Mouse (Mus musculus) c-Kit-positive CD71-positive TER-119-positive erythroid progenitor cells, embryonic 14.5 days (primary cell): ENCODE results near the gene Chd9.

ENCODE experiments used
- DNase-seq: peaks from one replicate; pipeline ENCODE4 v3.0.0-alpha.2; 2013; ENCODE audit warnings: low spot score

Chd9 gene

GRCm38 (mm10) chr8:90839725-90840714 is 11.9 kb downstream of the Chd9 start:
- no peak for DNase-seq

- no peak for DNase-seq
Measured at GRCm38 (mm10) chr8:90841321-90841720, 13.2 kb downstream of the Chd9 start.

DNA sequence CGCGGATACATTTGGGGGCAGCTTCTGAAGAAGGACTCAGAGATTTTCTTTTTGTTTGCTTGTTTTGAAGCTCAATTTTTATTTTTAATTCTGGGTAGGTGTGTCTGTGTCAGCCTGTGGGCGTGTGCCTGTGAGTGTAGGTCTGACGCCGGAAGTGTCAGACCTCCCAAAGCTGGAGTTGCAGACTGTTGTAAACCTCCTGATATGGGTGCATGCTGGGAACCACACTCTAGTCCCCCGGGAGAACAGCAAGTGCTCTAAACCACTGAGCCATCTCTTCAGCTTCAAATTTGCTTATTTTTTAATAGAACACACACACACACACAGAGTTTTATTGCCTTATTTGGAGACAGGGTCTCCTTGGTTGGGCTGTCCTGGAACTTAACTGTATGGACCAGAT is 15.0 kb downstream of the Chd9 start:
- no peak for DNase-seq

DNA sequence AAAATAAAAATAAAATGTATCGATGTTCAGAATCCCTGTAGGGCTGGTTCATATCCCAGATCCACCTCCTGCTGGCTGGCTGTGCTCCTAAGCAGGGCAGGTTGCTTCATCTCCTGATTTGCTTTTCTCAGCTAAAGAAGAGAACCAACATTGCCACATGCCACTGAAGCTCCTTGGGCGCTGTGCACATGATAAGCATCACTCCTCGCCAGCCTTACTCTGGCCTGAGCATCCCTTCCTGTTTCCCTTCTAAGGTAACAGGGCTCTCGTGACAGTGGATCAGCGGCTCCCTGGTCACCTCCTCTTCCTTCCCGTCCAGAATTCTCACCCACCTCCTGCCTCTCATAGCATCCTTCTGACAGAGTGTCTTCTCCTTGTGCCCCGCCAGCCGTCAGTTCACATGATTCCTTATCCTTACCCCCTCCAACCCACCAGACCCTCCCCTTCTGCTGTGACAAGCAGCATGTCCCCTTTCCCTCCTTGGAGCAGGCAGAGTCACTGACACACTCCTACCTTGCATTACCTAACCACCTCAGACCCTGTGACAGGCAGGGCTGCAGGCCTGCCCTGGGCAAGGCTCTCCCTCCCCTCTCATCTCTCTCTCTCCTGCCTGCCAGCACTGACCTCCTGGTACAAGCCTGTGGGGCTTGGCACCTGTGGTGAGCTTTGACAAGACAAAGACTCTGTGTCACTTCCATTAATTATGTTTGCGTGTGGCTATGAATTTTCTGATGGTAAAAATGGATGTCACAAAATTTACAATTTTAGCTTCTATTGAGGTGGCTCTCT is 16.2 kb downstream of the Chd9 start:
- no peak for DNase-seq

GRCm38 (mm10) chr8:90847980-90848379 is 19.8 kb downstream of the Chd9 start:
- DNase-seq = no peak

DNA sequence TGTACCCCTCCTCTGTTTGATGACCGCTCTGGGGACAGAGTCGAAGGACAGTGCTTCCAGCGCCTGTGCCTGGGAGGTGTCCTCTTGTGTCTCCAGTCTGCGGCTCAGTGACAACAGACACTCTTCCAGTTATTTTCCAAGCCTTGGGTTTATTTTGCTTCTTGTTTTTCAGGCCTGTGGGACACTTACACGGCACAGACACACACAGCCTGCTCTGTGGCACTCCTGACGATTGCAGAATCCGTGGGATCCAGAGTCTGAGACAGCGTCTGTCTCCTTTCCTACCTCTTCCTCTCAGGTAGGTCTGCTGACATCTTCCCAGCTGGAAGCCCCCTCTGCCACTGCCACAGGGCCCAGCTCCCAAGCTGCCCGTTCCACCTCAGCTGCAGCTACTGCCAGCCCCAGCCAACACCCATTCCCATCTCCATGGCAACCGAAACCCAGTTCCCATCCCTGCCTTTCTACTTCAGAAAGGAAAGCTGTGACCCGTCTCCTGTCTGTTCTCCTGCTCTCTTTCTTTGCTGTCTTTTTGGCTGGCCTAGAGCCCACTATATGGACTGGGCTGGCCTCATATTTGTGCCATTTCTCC is 21.4 kb downstream of the Chd9 start:
- DNase-seq = no peak

- DNase-seq = no peak
Measured at GRCm38 (mm10) chr8:90851544-90851943, 23.4 kb downstream of the Chd9 start.

- no peak for DNase-seq
Measured at GRCm38 (mm10) chr8:90853971-90854670, 26.0 kb downstream of the Chd9 start.

DNA sequence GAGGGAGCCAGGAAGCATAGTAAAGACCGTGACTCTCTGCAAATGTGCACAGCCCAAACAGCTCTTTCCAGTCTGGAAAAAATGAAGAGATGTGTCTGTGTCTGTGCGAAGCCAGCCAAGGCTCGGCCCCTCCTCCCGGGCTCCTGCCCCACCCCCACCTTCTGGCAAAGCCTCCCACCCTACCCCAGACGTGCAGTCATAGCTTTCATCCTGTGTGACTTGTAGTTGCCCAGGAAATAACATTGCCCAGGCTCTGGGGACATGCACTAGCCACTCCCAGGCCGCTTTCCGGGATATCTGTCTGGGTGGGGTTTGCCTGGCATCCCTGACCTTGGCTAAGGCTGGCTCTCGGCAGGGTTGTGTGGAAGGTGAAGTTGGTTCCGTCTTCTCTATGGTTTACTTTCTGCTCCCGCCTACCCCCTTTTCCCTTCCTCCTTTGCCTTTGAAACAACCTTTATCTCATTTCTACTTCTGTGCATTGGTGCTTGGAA is 26.6 kb downstream of the Chd9 start:
- DNase-seq = no peak

DNA sequence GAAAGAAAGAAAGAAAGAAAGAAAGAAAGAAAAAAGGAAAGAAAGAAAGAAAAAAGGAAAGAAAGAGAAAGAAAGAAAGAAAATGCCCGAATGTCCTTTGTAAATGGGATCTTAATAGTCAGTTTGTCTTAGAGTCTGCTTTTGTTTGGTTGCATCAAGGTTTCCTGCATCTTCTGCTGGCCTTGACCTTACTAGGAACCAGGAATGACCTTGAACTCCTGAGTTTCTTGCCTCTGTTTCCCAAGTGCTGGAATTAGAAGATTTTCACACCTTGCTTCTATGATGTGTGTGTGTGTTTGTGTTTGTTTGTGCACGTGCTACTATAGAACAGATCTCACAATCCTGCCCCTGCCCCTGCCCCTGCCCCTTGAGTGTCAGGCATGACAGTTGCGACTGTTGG is 28.0 kb downstream of the Chd9 start:
- DNase-seq = no peak

DNA sequence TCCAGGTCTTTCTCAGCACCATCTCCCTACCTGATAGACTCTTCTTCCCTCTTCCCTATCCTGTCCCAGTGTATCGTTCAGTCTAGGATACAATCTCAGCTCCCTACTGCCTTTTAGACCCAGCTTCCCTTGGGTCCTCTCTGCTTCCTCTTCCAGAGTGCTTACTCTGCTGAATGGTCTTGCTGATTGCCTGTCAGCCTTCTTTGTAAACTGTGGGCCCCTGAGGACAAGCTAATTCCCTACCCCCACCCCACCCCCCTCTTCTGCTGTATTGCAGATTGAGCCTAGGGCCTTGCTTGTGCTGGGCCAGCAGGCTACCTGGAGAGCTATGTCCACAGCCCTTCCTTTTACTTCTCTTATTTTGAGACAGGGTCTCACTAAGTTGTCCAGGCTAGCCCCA is 28.8 kb downstream of the Chd9 start:
- no peak for DNase-seq

DNA sequence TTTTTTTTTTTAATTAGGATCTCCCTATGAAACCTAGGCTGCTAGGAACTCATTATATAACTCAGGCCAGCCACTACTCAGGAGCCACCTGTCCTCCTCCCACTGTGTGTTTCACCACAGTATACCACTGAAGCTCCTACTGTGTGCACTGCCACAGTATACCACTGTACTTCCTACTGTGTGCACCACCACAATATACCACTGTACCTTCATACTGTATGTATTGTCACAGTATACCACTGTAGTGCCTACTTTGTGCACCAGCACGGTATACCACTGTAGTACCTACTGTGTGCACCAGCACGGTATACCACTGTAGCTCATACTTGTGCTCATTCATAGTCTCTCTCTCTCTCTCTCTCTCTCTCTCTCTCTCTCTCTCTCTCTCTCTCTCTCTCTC is 29.9 kb downstream of the Chd9 start:
- no peak for DNase-seq

DNA sequence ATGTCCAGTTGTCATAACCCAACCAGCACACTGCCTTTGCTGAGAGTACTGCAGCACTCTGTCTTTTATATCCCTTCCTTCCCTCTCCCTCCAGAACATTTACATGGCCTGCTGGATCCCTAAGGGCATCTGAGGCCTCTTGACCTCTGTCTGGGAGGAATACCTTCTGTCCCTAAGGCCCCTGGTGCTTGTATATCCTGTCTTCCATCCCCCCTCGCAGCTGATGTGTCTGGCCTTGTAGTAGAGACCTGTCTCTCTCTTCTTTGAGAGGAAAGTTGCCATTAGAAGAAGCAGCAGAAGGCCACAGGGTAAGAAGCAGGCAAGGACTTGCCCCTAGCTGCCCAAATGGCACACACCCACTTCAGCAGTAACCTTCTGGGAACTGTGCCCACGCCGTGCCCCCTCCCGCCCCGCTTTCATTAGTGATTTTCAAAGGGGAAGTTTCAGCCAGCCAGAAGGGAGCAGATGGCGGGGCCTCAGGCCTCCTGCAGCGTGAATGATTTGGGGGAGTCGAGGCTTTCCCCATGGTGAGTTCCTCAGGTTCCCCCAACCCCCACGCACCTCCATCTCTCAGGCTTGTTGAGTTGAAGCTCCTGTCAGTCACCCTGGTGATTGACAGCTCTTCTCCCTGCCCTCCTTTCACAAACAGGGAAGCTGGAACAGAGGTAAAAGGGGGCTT is 33.3 kb downstream of the Chd9 start:
- DNase-seq = no peak

- DNase-seq = no peak
Measured at GRCm38 (mm10) chr8:90862038-90862437, 33.9 kb downstream of the Chd9 start.

- DNase-seq = no peak
Measured at GRCm38 (mm10) chr8:90867061-90867460, 38.9 kb downstream of the Chd9 start.

DNA sequence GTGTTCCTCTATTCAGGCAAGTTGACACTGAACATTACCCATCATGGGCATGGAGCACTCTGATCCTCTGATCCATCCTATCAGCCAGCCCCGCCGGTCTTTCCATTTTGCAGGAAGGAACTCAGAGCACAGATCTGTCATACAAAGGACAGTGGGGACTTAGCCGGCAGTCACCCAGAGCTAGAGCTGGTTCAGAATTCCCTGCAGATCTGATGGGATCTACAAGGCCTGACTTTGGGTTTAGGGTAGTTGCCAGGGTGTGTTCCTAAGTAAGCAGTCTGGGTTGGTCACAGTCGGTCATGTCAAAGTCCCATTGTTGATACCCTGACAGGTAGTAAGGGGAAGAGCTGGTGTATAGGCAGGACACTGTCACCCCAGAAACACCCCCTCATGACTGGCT is 39.8 kb downstream of the Chd9 start:
- no peak for DNase-seq

DNA sequence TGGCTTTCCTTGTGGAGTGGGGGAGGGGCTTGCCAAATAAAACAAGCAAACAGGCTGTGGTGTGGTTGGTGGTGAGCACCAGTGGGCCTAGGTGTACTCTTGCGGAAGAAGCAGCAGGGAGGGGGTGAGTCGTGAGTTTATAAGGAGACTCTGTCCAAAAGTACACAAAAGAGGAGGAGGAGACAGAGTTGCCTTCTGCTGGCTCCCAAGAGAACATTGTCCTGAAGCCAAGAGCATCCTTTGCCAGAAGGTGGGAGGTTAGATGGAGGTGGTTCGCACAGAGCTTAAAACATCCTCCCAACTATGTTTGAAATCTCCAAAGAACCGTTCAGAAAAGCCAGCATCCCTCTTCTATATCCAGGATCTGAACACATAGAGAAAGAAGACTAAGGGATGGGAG is 40.2 kb downstream of the Chd9 start:
- DNase-seq = no peak

DNA sequence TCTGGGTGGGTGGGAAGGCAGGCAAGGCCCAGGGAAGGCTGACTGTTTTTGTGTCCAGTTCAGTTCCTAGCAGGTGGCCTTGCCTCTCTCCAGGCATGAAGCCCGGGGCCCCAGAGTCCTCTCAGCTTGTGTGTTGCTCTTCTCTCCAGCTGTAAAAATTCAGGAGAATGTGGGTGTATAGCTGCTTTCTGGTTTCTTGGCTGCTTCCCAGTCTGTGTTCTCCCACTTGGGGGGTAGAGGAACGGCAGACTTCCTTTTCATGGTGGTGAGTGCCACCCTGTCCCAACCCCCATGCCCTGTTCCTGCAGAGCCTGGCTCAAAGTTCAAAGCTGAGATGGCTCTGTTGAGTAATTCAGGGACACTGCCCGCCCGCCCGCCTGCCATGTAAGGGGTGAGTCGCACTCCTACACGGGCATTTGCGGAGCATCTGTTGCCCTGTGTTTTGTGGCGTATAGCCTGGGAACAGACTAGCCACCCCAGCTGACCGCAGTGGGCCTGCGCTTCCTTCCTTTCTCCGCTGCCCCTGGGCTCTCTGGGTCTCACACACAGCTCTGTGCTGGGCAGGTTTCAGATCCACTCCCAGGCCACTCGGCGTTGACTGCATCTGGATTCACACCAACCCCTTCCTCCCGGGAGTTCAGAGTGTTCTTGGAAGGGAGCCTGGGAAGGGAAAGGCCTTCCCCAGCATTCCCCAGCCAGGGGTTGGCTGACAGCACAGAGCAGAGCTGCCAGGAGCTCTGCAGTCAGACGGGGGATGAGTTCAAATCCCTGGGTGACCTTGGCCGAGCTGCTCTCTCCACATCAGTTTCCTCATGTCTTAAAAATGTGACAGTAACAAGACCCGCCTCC is 41.1 kb downstream of the Chd9 start:
- DNase-seq = no peak

DNA sequence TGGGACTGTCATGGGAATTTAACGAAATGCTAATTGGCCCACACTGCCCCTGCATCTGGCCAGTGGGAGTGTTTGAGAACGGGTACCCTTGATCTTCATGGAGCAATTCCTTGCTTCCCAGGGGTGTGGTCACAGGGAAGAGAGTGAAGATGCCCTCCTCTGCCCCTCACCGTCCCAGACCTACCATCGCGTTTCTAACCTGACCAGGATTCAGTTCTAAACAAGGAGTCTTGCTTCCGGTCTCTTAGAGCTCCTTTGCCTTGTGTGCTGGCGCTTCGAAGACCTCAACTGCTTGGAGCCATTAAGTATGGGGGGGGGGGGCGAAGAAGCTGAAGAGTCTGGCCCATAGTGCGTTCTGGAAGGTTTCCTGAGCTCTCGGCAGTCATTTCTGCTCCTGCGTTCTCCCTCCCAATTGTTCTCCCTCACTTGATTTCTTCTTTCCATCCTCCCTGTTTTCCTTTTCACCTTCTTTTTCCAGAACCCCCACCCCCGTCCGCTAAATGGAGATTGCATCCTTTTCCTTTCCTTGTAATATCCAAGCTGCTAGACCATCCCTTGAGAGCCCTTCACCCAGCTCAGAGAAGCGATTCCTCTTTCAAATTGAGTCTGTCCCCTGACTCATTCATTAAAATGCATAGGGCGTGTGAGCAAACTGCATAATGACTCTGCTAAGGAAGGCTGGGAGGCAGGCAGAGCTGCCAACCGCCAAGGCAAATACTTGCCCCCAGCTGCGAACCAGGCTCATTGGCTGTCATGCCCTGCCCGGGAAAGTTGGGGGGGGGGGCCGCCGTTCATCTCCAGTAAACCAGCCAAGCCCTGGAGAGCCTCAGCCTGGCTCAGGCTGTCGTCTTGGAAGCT is 42.0 kb downstream of the Chd9 start:
- no peak for DNase-seq
